Mouse (Mus musculus): ENCODE data around the gene D230025D16Rik. TPM values are rescaled to one million over a fixed set of nuclear protein-coding genes. Genes with fewer than 3 reads are reported as not detected.

Gene D230025D16Rik
- polyA plus RNA-seq, 1 experiment, result 26.4 TPM

GRCm38 (mm10) chr8:105205748-105206147 lies 19.2 kb upstream of the D230025D16Rik start:
- H3K4me3 ChIP-seq (ENCODE audit: control insufficient read depth, insufficient read depth, low read length), result no peak overlapping the region
- WGBS, result 91% methylated on average over 1 of the region's 1 CpGs

GRCm38 (mm10) chr8:105206766-105207275 lies 18.1 kb upstream of the D230025D16Rik start:
- Histone ChIP-seq H3K27me3 (ENCODE audit: control insufficient read depth, insufficient read depth, low read length) (no peaks in the 10 kb centered on the region), H3K4me1 (replicated peaks; ENCODE audit: control insufficient read depth, insufficient read depth, low read length) (no peaks in the 10 kb centered on the region), H3K4me3 (ENCODE audit: control insufficient read depth, insufficient read depth, low read length) (no peak overlapping the region), H3K27ac (ENCODE audit: control insufficient read depth, insufficient read depth, low read length) (no peak overlapping the region), H3K36me3 (ENCODE audit: control insufficient read depth, insufficient read depth, low read length) (peaks cover 40% of the 10 kb centered on the region)
- TF ChIP-seq POLR2A (IDR thresholded peaks at IDR 0.05; ENCODE audit: control insufficient read depth, extremely low read depth, insufficient read depth, low read length, poor library complexity), result no peak
- no peak for TF ChIP-seq CTCF (IDR thresholded peaks at IDR 0.05; ENCODE audit: borderline replicate concordance, control insufficient read depth, extremely low read depth, insufficient read depth, low read length, poor library complexity)
- no peak for DNase-seq
- 95% methylated on average over 7 of the region's 7 CpGs for WGBS

More at GRCm38 (mm10) chr8:105205748-105206147, 19.2 kb upstream of the D230025D16Rik start:
- Histone ChIP-seq H3K27me3 (ENCODE audit: control insufficient read depth, insufficient read depth, low read length) (no peaks in the 10 kb centered on the region), H3K36me3 (ENCODE audit: control insufficient read depth, insufficient read depth, low read length) (peaks cover 50% of the 10 kb centered on the region), H3K27ac (ENCODE audit: control insufficient read depth, insufficient read depth, low read length) (no peak overlapping the region), H3K4me1 (replicated peaks; ENCODE audit: control insufficient read depth, insufficient read depth, low read length) (no peaks in the 10 kb centered on the region)
- TF ChIP-seq POLR2A (IDR thresholded peaks at IDR 0.05; ENCODE audit: control insufficient read depth, extremely low read depth, insufficient read depth, low read length, poor library complexity) (no peak), CTCF (IDR thresholded peaks at IDR 0.05; ENCODE audit: borderline replicate concordance, control insufficient read depth, extremely low read depth, insufficient read depth, low read length, poor library complexity) (no peak)
- DNase-seq, result no peak

GRCm38 (mm10) chr8:105207675-105208273 lies 17.2 kb upstream of the D230025D16Rik start:
- 92% methylated on average over 2 of the region's 2 CpGs for WGBS
- no peak overlapping the region for H3K27ac ChIP-seq (ENCODE audit: control insufficient read depth, insufficient read depth, low read length)
- no peak for TF ChIP-seq CTCF (IDR thresholded peaks at IDR 0.05; ENCODE audit: borderline replicate concordance, control insufficient read depth, extremely low read depth, insufficient read depth, low read length, poor library complexity)
- DNase-seq, result no peak
- peaks cover 31% of the 10 kb centered on the region for H3K36me3 ChIP-seq (ENCODE audit: control insufficient read depth, insufficient read depth, low read length)
- no peaks in the 10 kb centered on the region for H3K27me3 ChIP-seq (ENCODE audit: control insufficient read depth, insufficient read depth, low read length)
- no peaks in the 10 kb centered on the region for H3K4me1 ChIP-seq (replicated peaks; ENCODE audit: control insufficient read depth, insufficient read depth, low read length)
- no peak overlapping the region for H3K4me3 ChIP-seq (ENCODE audit: control insufficient read depth, insufficient read depth, low read length)

GRCm38 (mm10) chr8:105209153-105210110 lies 15.5 kb upstream of the D230025D16Rik start:
- no peaks in the 10 kb centered on the region for H3K4me1 ChIP-seq (replicated peaks; ENCODE audit: control insufficient read depth, insufficient read depth, low read length)
- peaks cover 21% of the 10 kb centered on the region for H3K36me3 ChIP-seq (ENCODE audit: control insufficient read depth, insufficient read depth, low read length)
- no peaks in the 10 kb centered on the region for H3K27me3 ChIP-seq (ENCODE audit: control insufficient read depth, insufficient read depth, low read length)
- no peak for TF ChIP-seq CTCF (IDR thresholded peaks at IDR 0.05; ENCODE audit: borderline replicate concordance, control insufficient read depth, extremely low read depth, insufficient read depth, low read length, poor library complexity)
- no peak for TF ChIP-seq POLR2A (IDR thresholded peaks at IDR 0.05; ENCODE audit: control insufficient read depth, extremely low read depth, insufficient read depth, low read length, poor library complexity)
- H3K4me3 ChIP-seq (ENCODE audit: control insufficient read depth, insufficient read depth, low read length), result no peak overlapping the region
- WGBS, result 92% methylated on average over 1 of the region's 1 CpGs
- H3K27ac ChIP-seq (ENCODE audit: control insufficient read depth, insufficient read depth, low read length), result no peak overlapping the region
- no peak for DNase-seq

GRCm38 (mm10) chr8:105214104-105214503 lies 10.8 kb upstream of the D230025D16Rik start:
- H3K36me3 ChIP-seq (ENCODE audit: control insufficient read depth, insufficient read depth, low read length), result peaks cover 24% of the 10 kb centered on the region
- WGBS, result 93% methylated on average over 5 of the region's 5 CpGs
- H3K27me3 ChIP-seq (ENCODE audit: control insufficient read depth, insufficient read depth, low read length), result no peaks in the 10 kb centered on the region
- H3K4me1 ChIP-seq (replicated peaks; ENCODE audit: control insufficient read depth, insufficient read depth, low read length), result no peaks in the 10 kb centered on the region
- no peak overlapping the region for H3K27ac ChIP-seq (ENCODE audit: control insufficient read depth, insufficient read depth, low read length)
- no peak for DNase-seq
- TF ChIP-seq POLR2A (IDR thresholded peaks at IDR 0.05; ENCODE audit: control insufficient read depth, extremely low read depth, insufficient read depth, low read length, poor library complexity), result no peak
- no peak for TF ChIP-seq CTCF (IDR thresholded peaks at IDR 0.05; ENCODE audit: borderline replicate concordance, control insufficient read depth, extremely low read depth, insufficient read depth, low read length, poor library complexity)
- H3K4me3 ChIP-seq (ENCODE audit: control insufficient read depth, insufficient read depth, low read length), result no peak overlapping the region

- 80% methylated on average over 5 of the region's 5 CpGs for WGBS
- DNase-seq, result no peak
These were observed 6.9 kb upstream of the D230025D16Rik start for GRCm38 (mm10) chr8:105217926-105218522.

More at GRCm38 (mm10) chr8:105217926-105218522, 6.9 kb upstream of the D230025D16Rik start:
- Histone ChIP-seq H3K27ac (ENCODE audit: control insufficient read depth, insufficient read depth, low read length) (no peak overlapping the region), H3K4me1 (replicated peaks; ENCODE audit: control insufficient read depth, insufficient read depth, low read length) (no peaks in the 10 kb centered on the region), H3K27me3 (ENCODE audit: control insufficient read depth, insufficient read depth, low read length) (no peaks in the 10 kb centered on the region), H3K36me3 (ENCODE audit: control insufficient read depth, insufficient read depth, low read length) (peaks cover 19% of the 10 kb centered on the region), H3K4me3 (ENCODE audit: control insufficient read depth, insufficient read depth, low read length) (no peak overlapping the region)
- TF ChIP-seq CTCF (IDR thresholded peaks at IDR 0.05; ENCODE audit: borderline replicate concordance, control insufficient read depth, extremely low read depth, insufficient read depth, low read length, poor library complexity) (no peak), POLR2A (IDR thresholded peaks at IDR 0.05; ENCODE audit: control insufficient read depth, extremely low read depth, insufficient read depth, low read length, poor library complexity) (no peak)
